In the genomic region with DNA sequence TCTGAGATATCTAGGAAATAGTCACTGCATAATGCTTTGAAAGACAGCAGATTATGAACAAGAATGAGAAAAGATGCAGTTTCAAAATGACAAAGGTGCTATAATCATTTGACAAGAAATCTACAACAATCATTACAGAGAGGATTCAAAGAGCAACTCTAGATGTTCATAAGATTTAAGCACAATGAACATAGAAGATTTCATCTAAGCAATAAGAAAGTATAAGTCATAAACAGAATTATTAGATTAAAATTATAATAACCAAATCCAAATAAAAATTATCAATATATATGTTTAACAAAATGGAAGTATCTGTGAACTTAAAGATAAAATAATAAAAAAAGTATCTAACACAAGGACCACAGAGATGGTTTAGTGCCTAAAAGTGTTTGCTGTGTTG, we compare ENCODE assay signal across 16 mouse cellular contexts.
DNase-seq lines count a peak whose midpoint lies in the region; TF ChIP-seq lines count a peak whose summit lies in the region.
"Had no signal": no experiment of that assay in that cellular context is flagged by ENCODE, and none has a peak within 500 bp of the region (broad histone marks: within the 10 kb centered on the region; RNA-seq: fewer than 3 reads in every experiment).

No protein-coding gene starts in this region.

- H3K4me1 ChIP-seq in CH12.LX (ENCODE audit: control insufficient read depth in 1 of 2, insufficient read depth in 2 of 2) = peaks cover 9 to 23% of the 10 kb centered on the region in 2 experiments

- no peaks in the 10 kb centered on the region for H3K27me3 ChIP-seq in CH12.LX (replicated peaks)
- H3K27me3 ChIP-seq: Patski had no signal

- peak overlapping the region; percentile 97; the same call in 1 of the 2 replicates for H3K4me2 ChIP-seq in CH12.LX (ENCODE audit: insufficient read depth, low read depth, poor library complexity, severe bottlenecking)

- peak overlapping the region; percentile 78 for H3K27ac ChIP-seq in CH12.LX (ENCODE audit: insufficient read depth, low read depth)

- H3K4me3 ChIP-seq in CH12.LX (replicated peaks in 1 of 3; ENCODE audit: low read depth in 2 of 3, low read length in 2 of 3, poor library complexity in 1 of 3) = no peak overlapping the region

- no peak for TF ChIP-seq POLR2A in CH12.LX (IDR thresholded peaks at IDR 0.05; ENCODE audit: low read depth, low read length)

- H3K9ac ChIP-seq in CH12.LX (ENCODE audit: insufficient read depth, low read depth) = peak overlapping the region; percentile 37

- H3K79me2 ChIP-seq in CH12.LX (replicated peaks; ENCODE audit: control insufficient read depth, extremely low read depth, insufficient read depth, poor library complexity, severe bottlenecking) = no peaks in the 10 kb centered on the region

- no peaks in the 10 kb centered on the region for H3K9me3 ChIP-seq in CH12.LX (replicated peaks; ENCODE audit: low read length)
- H3K9me3 ChIP-seq: G1E had no signal

- dilution Hi-C loops in CH12.LX (cut with MboI; ENCODE audit: extremely low pct_ligation_motif_present, extremely low pct_unique_long_range_greater_than_20kb, low sequenced_read_pairs) = no loop called here

- H3K36me3 ChIP-seq in CH12.LX (replicated peaks in 1 of 2; ENCODE audit: control insufficient read depth in 1 of 2, insufficient read depth in 1 of 2, low read length in 1 of 2) = no peaks in the 10 kb centered on the region
- H3K36me3 ChIP-seq: G1E had no signal

- in situ Hi-C loops in CH12.LX (cut with MboI; ENCODE audit: low pct_ligation_motif_present, low pct_unique_long_range_greater_than_20kb, low sequenced_read_pairs) = no loop called here

- DNase-seq in CH12.LX (ENCODE audit: extremely low read depth) = no peak
- no peak for DNase-seq in gastrocnemius, postnatal 10 days
- DNase-seq: adrenal gland, adult 2 months; adrenal gland, adult 8-10 months; adrenal gland, postnatal 10 days; adrenal gland, postnatal 14 days; adrenal gland, postnatal 25 days; adrenal gland, postnatal 36 days; B cell, adult 2 months; cerebellum, adult 11 months; cerebellum, adult 11-12 months; cerebellum, adult 18-20 months; cerebellum, adult 2 months; cerebellum, adult 8-10 months had no signal

- TF ChIP-seq EP300 in CH12.LX (IDR thresholded peaks at IDR 0.05; ENCODE audit: low read length) = no peak

- TF ChIP-seq CTCF in CH12.LX (conservative IDR thresholded peaks at IDR 0.05 in 1 of 2, IDR thresholded peaks at IDR 0.05 in 1 of 2; ENCODE audit: low read depth in 2 of 2, low read length in 2 of 2) = no peak

- no peak for TF ChIP-seq RAD21 in CH12.LX (IDR thresholded peaks at IDR 0.05; ENCODE audit: low read depth, low read length)

TF ChIP-seq in CH12.LX, 34 proteins besides CTCF, POLR2A, EP300 and RAD21:
- TF ChIP-seq JUND (conservative IDR thresholded peaks at IDR 0.05; ENCODE audit: low read depth, low read length) (peak; percentile 86), JUN (IDR thresholded peaks at IDR 0.05; ENCODE audit: insufficient read depth, low read depth, low read length) (0 out of 2 replicates have a peak, but pooled peaks have one; percentile 33), NRF1 (IDR thresholded peaks at IDR 0.05; ENCODE audit: low read depth, low read length) (no peak), UBTF (IDR thresholded peaks at IDR 0.05; ENCODE audit: low read depth, low read length) (no peak), CHD1 (IDR thresholded peaks at IDR 0.05; ENCODE audit: low read depth, low read length) (0 out of 2 replicates have a peak, but pooled peaks have one; percentile 67), ZMIZ1 (IDR thresholded peaks at IDR 0.05; ENCODE audit: low read depth, low read length) (no peak), MAX (IDR thresholded peaks at IDR 0.05; ENCODE audit: low read length) (no peak), MYC (IDR thresholded peaks at IDR 0.05; ENCODE audit: low read depth, low read length) (no peak; the same call in 1 of the 2 replicates), SIN3A (IDR thresholded peaks at IDR 0.05; ENCODE audit: low read length) (0 out of 2 replicates have a peak, but pooled peaks have one; percentile 52), ELF1 (IDR thresholded peaks at IDR 0.05; ENCODE audit: low read depth, low read length) (no peak), POLR2AphosphoS2 (IDR thresholded peaks at IDR 0.05; ENCODE audit: low read depth, low read length) (no peak), IRF4 (IDR thresholded peaks at IDR 0.05; ENCODE audit: low read depth, low read length) (peak; percentile 19; the same call in 1 of the 2 replicates), RCOR1 (conservative IDR thresholded peaks at IDR 0.05; ENCODE audit: low read depth, low read length) (peak; percentile 64; the same call in 1 of the 2 replicates), SMC3 (IDR thresholded peaks at IDR 0.05; ENCODE audit: low read depth, low read length) (no peak), ZNF384 (IDR thresholded peaks at IDR 0.05; ENCODE audit: low read depth, low read length) (no peak), NELFE (IDR thresholded peaks at IDR 0.05; ENCODE audit: low read depth, low read length) (no peak), MAZ (IDR thresholded peaks at IDR 0.05; ENCODE audit: low read depth, low read length) (no peak), E2F4 (IDR thresholded peaks at IDR 0.05; ENCODE audit: insufficient replicate concordance, low read depth, low read length) (no peak), ZKSCAN1 (IDR thresholded peaks at IDR 0.05; ENCODE audit: borderline replicate concordance, low read depth, low read length) (no peak), MEF2A (IDR thresholded peaks at IDR 0.05; ENCODE audit: borderline replicate concordance, low read depth, low read length) (no peak), HCFC1 (IDR thresholded peaks at IDR 0.05; ENCODE audit: low read depth, low read length) (no peak), USF1 (IDR thresholded peaks at IDR 0.05; ENCODE audit: low read depth, low read length) (no peak), BHLHE40 (IDR thresholded peaks at IDR 0.05; ENCODE audit: low read depth, low read length) (no peak), TCF12 (IDR thresholded peaks at IDR 0.05; ENCODE audit: low read depth, low read length) (no peak)
